Mouse (Mus musculus) lung, embryonic 15.5 days (tissue): ENCODE measurements around the gene Prdm12. TPM values are rescaled to one million over a fixed set of nuclear protein-coding genes. Genes with fewer than 3 reads are reported as not detected.

ENCODE experiments used
- ATAC-seq: fragments of 200-750 bp; cut with Nextera tagmentation; 2 replicates; pipeline ENCODE4 v1.8.0; 2017; ENCODE audit warnings: moderate number of reproducible peaks, borderline replicate concordance; ENCODE audit not compliant: low FRiP score, low TSS enrichment; ENCODE audit errors: extremely low read depth
- H3K27ac ChIP-seq: fragments of 300-500 bp; sonication (generic); 2 replicates; pipeline ENCODE4 v1.5.1; 2015; ENCODE audit warnings: moderate library complexity, mild to moderate bottlenecking, inconsistent platforms
- H3K27me3 ChIP-seq: fragments of 300-500 bp; sonication (generic); 2 replicates; pipeline ENCODE4 v1.6.1; 2015; ENCODE audit warnings: inconsistent platforms
- H3K36me3 ChIP-seq: fragments of 300-500 bp; sonication (generic); 2 replicates; pipeline ENCODE4 v1.6.1; 2015; ENCODE audit warnings: inconsistent platforms
- H3K4me1 ChIP-seq: fragments of 300-500 bp; sonication (generic); 2 replicates; pipeline ENCODE4 v1.6.1; 2015; ENCODE audit warnings: inconsistent platforms
- H3K4me2 ChIP-seq: fragments of 300-500 bp; sonication (generic); 2 replicates; pipeline ENCODE4 v1.6.1; 2015; ENCODE audit warnings: inconsistent platforms, mild to moderate bottlenecking, moderate library complexity
- H3K4me3 ChIP-seq: fragments of 300-500 bp; sonication (generic); 2 replicates; pipeline ENCODE4 v1.5.1; 2015; ENCODE audit warnings: mild to moderate bottlenecking, inconsistent platforms
- H3K9ac ChIP-seq: fragments of 300-500 bp; sonication (generic); 2 replicates; pipeline ENCODE4 v1.6.1; 2015; ENCODE audit warnings: inconsistent platforms
- H3K9me3 ChIP-seq: fragments of 300-500 bp; sonication (generic); 2 replicates; pipeline ENCODE4 v1.6.1; 2016; ENCODE audit warnings: inconsistent platforms
- WGBS: fragments of 180-500 bp; shearing (Covaris S2); methylation state at CpG from one replicate; pipeline ENCODE4 v1.1.7; 2015; 5-methylcytosine and 5-hydroxymethylcytosine counted together
- polyA plus RNA-seq: library from polyadenylated mRNA; unstranded; fragments of >200 nt; fragmentation: Nextera tagmentation; extraction: Ambion mirVana; gene quantifications from 2 replicates; pipeline ENCODE4 v1.2.1, GENCODE M21; 2015

The Prdm12 gene
- polyA plus RNA-seq, 1 experiment from 2014 or later = 0.14 TPM

- Histone ChIP-seq H3K4me2 (peak overlapping the region; percentile 26), H3K9me3 (no peaks in the 10 kb centered on the region), H3K27me3 (peaks cover 99% of the 10 kb centered on the region), H3K4me1 (peaks cover 27% of the 10 kb centered on the region), H3K4me3 (peak overlapping the region; percentile 3), H3K27ac (no peak overlapping the region), H3K9ac (no peak overlapping the region), H3K36me3 (no peaks in the 10 kb centered on the region)
- ATAC-seq = no peak
- 1% methylated on average over 51 of the region's 52 CpGs for WGBS
Measured at GRCm38 (mm10) chr2:31635281-31636137, 4.3 kb upstream of the Prdm12 start.

DNA sequence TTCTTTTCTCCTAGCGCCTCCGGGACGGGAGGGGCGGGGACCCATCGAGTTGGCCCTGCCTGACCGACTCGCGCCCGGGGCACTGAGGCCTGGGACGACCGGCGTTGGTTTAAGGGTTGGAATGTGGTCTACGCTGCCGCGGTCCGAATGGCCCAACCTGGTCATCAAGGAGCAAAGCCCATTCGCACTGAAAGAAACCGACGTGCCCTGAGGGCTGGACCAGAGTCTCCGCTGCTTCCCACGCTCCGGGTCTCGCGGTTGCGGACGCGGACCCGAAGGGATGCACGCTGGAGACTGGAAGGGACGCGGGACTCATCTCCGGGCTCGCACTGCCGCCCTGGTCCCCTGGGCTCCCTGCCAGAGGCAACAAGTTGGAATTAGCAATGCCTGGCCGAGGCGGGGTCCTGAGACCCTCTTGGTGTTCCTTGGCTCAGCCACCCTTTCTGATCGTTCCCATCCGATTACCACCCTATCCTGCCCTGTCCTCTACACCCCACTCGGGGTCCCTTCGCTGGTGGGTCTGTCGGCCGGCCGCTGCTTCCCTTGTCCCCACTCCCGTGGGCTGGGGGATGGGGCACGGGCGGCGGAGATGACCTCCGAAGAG lies 3.6 kb upstream of the Prdm12 start:
- WGBS = 1% methylated on average over 47 of the region's 48 CpGs
- Histone ChIP-seq H3K27me3 (peaks cover 99% of the 10 kb centered on the region), H3K9ac (no peak overlapping the region), H3K9me3 (no peaks in the 10 kb centered on the region), H3K4me3 (peak overlapping the region; percentile 3), H3K36me3 (no peaks in the 10 kb centered on the region), H3K4me1 (peaks cover 27% of the 10 kb centered on the region), H3K27ac (no peak overlapping the region), H3K4me2 (peak overlapping the region; percentile 26)
- no peak for ATAC-seq

DNA sequence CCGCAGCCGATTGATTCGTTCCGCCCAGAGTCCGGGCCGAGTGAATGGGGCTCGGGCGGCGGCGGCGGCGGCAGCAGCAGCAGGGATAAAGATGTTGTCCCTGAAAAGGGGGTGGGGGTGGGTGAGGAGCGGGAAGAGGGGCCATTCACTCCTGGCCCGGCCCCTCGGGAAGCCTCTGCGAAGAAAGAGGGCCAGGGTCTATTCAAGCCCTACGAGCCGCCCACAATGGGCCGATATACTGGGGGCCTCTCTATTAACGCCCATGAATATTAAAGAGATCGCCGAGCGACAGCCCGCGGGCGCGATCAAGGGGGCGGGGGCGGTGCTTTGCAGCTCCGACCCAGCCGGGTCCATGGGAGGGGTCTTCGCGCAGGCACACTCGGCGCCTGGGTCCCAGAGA lies 3.1 kb upstream of the Prdm12 start:
- H3K4me2 ChIP-seq = peak overlapping the region; percentile 26; the same call in 1 of the 2 replicates
- H3K4me3 ChIP-seq = peak overlapping the region; percentile 3; the same call in 1 of the 2 replicates
- no peak overlapping the region for H3K9ac ChIP-seq
- ATAC-seq = no peak
- peaks cover 27% of the 10 kb centered on the region for H3K4me1 ChIP-seq
- H3K27ac ChIP-seq = no peak overlapping the region
- peaks cover 100% of the 10 kb centered on the region for H3K27me3 ChIP-seq
- under 1% methylated on average over 35 of the region's 35 CpGs for WGBS
- H3K36me3 ChIP-seq = no peaks in the 10 kb centered on the region
- H3K9me3 ChIP-seq = no peaks in the 10 kb centered on the region

DNA sequence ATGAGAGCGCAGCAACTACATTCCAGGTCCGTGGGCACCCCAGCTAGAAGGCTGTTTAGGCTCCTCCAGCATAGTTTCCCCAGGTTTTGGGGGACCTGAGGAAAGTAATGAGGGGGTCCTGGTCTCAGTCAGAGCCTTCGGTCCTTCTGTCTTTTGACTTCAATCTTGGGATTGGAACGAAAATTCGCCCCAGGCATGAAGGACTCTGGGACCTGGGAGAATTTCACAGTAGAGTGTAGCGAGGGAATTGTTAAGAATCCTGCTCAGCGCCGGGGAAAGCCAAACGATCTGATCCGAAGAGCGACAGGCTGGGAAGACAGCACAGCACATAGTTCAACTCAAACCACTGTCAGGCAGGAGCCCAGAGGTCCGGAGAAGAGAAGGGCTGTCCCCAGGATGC lies 2.5 kb upstream of the Prdm12 start:
- H3K9ac ChIP-seq = no peak overlapping the region
- no peak overlapping the region for H3K4me3 ChIP-seq
- H3K9me3 ChIP-seq = no peaks in the 10 kb centered on the region
- no peaks in the 10 kb centered on the region for H3K36me3 ChIP-seq
- peaks cover 27% of the 10 kb centered on the region for H3K4me1 ChIP-seq
- H3K27me3 ChIP-seq = peaks cover 100% of the 10 kb centered on the region
- H3K27ac ChIP-seq = no peak overlapping the region
- WGBS = 2% methylated on average over 12 of the region's 12 CpGs
- ATAC-seq = no peak
- no peak overlapping the region for H3K4me2 ChIP-seq

DNA sequence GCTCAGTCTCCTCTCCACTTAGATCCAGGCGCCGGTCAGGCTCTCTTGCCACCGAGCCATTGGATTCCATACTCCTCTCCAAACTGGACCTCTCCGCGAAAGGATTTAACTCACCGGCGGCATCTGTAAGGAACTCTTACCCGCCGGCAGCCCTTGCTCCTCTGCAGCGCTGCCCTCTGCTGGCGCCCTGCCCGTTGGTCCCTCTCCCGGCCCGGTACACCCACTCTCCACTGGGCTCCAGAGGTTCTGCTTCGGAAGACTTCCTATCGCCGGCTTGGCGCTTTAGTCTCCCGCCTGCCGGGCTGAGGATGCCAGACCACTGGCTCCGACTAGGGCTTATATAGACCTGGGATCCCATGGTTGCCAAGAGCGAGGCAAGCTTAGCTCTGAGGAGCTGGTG lies 2.0 kb upstream of the Prdm12 start:
- peaks cover 100% of the 10 kb centered on the region for H3K27me3 ChIP-seq
- no peaks in the 10 kb centered on the region for H3K36me3 ChIP-seq
- WGBS = under 1% methylated on average over 22 of the region's 22 CpGs
- peaks cover 27% of the 10 kb centered on the region for H3K4me1 ChIP-seq
- no peak for ATAC-seq
- no peak overlapping the region for H3K9ac ChIP-seq
- H3K4me2 ChIP-seq = no peak overlapping the region
- no peak overlapping the region for H3K27ac ChIP-seq
- no peaks in the 10 kb centered on the region for H3K9me3 ChIP-seq
- H3K4me3 ChIP-seq = no peak overlapping the region

DNA sequence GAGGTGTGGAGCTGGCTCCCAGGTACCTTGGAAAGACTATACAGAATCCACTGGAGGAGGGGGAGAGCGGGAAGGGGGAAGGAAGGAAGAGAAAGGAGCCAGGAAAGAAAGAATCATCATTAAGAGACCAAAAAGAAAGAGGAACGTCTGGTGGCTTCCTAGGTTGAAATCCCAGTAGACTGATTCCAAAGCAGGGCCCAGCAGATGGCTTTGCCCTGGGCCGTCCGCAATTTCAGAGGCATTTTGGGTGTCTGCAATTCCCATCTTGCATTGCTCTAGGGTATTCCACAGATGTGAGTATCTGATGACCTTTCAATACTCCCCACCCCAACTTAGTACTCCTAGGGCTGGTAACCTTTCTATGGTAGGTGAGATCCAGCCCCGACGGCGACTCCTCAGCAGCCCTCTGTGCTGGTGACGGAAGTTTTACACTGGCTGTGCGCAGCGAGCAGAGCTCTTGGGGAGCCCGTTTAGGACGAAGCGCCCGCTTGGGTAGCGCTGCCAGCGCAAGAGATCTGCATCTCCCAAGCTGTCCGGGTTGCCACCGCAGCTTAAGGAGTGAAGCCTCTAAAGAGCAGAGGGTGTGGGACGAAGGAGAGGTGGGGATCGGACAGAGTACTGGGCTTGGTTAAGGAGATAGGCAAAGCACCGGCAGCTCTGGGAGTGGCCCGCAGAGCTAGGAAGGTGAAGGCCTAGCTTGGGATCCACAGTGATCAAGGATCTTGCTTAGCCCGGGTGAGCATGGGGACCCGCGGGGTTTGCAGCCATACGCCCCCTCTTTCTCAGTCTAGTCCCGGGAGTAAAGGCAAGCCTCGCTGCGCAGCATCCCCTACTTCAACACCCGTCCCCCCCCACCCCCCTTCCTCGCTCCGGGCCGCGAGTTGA lies 1.0 kb upstream of the Prdm12 start:
- H3K9ac ChIP-seq = no peak overlapping the region
- no peaks in the 10 kb centered on the region for H3K9me3 ChIP-seq
- 3% methylated on average over 33 of the region's 34 CpGs for WGBS
- peaks cover 27% of the 10 kb centered on the region for H3K4me1 ChIP-seq
- no peak for ATAC-seq
- H3K36me3 ChIP-seq = no peaks in the 10 kb centered on the region
- H3K4me3 ChIP-seq = no peak overlapping the region
- H3K27ac ChIP-seq = no peak overlapping the region
- H3K4me2 ChIP-seq = no peak overlapping the region
- peaks cover 100% of the 10 kb centered on the region for H3K27me3 ChIP-seq

DNA sequence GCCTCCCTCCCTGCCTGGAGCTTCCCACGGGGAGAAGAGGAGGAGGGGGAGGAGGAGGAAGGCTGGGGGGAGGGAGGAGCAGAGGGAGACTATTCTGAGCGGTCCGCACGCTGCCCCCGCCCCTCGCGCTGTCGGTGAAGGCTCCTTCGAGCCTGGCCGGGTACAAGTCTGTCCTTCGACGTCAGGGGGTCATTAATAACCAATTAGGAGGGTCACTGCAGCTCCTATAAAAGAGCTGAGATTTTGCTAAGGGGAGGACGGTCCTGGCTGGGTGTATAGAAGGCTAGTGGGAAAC lies 424 bp upstream of the Prdm12 start:
- Histone ChIP-seq H3K4me2 (no peak overlapping the region), H3K4me1 (peaks cover 27% of the 10 kb centered on the region), H3K9me3 (no peaks in the 10 kb centered on the region), H3K27me3 (peaks cover 100% of the 10 kb centered on the region), H3K36me3 (no peaks in the 10 kb centered on the region), H3K9ac (no peak overlapping the region), H3K4me3 (no peak overlapping the region), H3K27ac (no peak overlapping the region)
- WGBS = 0% methylated on average over 13 of the region's 13 CpGs
- peak; percentile 38; the same call in 1 of the 2 replicates for ATAC-seq

GRCm38 (mm10) chr2:31640609-31641507 lies 1.0 kb downstream of the Prdm12 start:
- no peak overlapping the region for H3K4me2 ChIP-seq
- no peak overlapping the region for H3K27ac ChIP-seq
- H3K4me3 ChIP-seq = no peak overlapping the region
- no peaks in the 10 kb centered on the region for H3K36me3 ChIP-seq
- peaks cover 100% of the 10 kb centered on the region for H3K27me3 ChIP-seq
- peaks cover 20% of the 10 kb centered on the region for H3K4me1 ChIP-seq
- H3K9me3 ChIP-seq = no peaks in the 10 kb centered on the region
- 1% methylated on average over 48 of the region's 48 CpGs for WGBS
- no peak for ATAC-seq
- no peak overlapping the region for H3K9ac ChIP-seq

- Histone ChIP-seq H3K4me2 (no peak overlapping the region), H3K4me3 (no peak overlapping the region), H3K27me3 (peaks cover 100% of the 10 kb centered on the region), H3K9me3 (no peaks in the 10 kb centered on the region), H3K9ac (no peak overlapping the region), H3K36me3 (no peaks in the 10 kb centered on the region), H3K4me1 (peaks cover 18% of the 10 kb centered on the region), H3K27ac (no peak overlapping the region)
- 3% methylated on average over 11 of the region's 11 CpGs for WGBS
- ATAC-seq = no peak
Measured at GRCm38 (mm10) chr2:31641508-31641830, 1.6 kb downstream of the Prdm12 start.

GRCm38 (mm10) chr2:31641929-31642328 lies 2.1 kb downstream of the Prdm12 start:
- no peak overlapping the region for H3K4me3 ChIP-seq
- no peak overlapping the region for H3K27ac ChIP-seq
- H3K27me3 ChIP-seq = peaks cover 100% of the 10 kb centered on the region
- H3K4me2 ChIP-seq = no peak overlapping the region
- no peaks in the 10 kb centered on the region for H3K9me3 ChIP-seq
- H3K36me3 ChIP-seq = no peaks in the 10 kb centered on the region
- ATAC-seq = no peak
- no peak overlapping the region for H3K9ac ChIP-seq
- peaks cover 13% of the 10 kb centered on the region for H3K4me1 ChIP-seq
- WGBS = 4% methylated on average over 18 of the region's 18 CpGs
